Mouse (Mus musculus) G1E (cell line): Measurements from ENCODE around the gene Ribc2.

Experiments used
- CTCF ChIP-seq: IDR thresholded peaks from 2 replicates; pipeline ENCODE4 v1.5.1; 2012; ENCODE audit warnings: low read depth, low read length, inconsistent platforms, mixed read lengths
- GATA2 ChIP-seq: IDR thresholded peaks from 2 replicates; pipeline ENCODE4 v1.6.1; 2012; ENCODE audit warnings: low read depth, low read length, inconsistent platforms, borderline replicate concordance

GRCm38 (mm10) chr15:85186916-85187315 is 55.0 kb downstream of the Ribc2 start:
- TF ChIP-seq CTCF (no peak), GATA2 (no peak)
